Mouse (Mus musculus) B cell, adult 2 months (primary cell): ENCODE results near the gene Lexm.
A peak's percentile ranks its signal among the peaks of the same experiment; 100 is the strongest.

Experiments
- DNase-seq, 2 experiments: peaks; one replicate each; pipeline ENCODE4 v3.0.0; 2022

Gene Lexm

DNA sequence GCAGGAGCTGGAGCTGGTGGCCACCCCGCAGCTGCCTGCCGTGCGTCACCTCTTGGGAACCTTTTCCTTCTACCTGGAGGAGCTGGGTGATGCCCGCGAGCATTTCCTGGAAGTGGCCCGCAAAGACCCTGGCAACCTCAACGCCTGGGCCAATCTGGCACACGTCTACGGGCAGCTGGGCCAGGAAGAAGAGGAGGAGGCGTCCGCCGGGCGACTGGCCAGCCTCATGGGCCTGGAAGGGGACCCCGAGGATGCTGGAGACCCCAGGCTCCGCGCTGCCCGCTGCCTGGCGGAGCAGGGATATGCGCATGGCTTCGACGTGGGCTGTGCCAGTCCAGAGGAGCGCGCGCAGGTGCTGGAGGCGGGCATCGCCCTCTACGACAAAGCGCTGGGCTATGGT is 5.7 kb upstream of the Lexm start:
- DNase-seq, result no peak

DNA sequence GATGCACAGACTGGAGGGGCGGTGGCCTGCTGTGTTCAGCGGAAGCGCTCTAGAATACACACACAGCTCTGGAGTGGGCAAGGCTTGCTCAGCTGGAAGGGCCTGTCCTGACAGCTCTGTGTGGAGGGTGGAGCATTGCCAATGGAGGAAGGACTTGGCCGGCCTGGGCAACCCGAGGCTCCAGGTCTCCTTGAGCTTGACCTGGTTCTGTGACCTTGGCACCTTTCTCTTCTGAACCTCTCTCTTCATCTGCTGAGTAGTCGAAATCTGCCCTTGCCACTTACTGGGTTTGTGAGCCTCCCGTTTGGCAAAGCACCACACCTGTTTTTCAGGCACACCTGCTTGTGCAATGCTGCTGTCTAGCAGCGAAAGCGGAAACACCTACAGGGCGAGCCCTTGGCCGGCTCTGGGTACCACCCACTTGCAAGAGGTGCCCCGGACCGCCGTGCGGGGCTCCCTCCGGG is 5.0 kb upstream of the Lexm start, which contains the start of gene Ttc22:
Gene Ttc22 (plus strand): TSS at position 403 of the 464 bp plus-strand sequence.
- DNase-seq, result no peak

DNA sequence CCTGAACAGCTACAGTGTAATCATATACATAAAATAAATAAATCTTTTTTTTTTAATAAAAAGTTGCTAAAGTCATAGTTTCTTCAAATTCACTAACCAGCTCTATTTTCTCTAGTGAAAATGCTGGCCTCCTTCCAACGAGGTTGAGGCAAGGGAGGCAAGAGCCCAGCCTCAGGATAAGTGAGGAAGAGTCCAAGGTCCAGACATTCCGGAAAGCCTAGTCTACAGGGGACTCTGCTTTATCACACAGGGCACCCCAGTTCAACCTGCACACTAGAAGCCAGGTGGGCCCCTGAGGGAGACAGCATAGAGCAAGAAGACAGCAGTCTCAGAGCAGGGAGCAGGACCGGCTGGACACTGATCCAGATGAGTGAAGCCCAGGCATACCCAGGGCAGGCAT is 4.4 kb upstream of the Lexm start:
- no peak for DNase-seq

DNA sequence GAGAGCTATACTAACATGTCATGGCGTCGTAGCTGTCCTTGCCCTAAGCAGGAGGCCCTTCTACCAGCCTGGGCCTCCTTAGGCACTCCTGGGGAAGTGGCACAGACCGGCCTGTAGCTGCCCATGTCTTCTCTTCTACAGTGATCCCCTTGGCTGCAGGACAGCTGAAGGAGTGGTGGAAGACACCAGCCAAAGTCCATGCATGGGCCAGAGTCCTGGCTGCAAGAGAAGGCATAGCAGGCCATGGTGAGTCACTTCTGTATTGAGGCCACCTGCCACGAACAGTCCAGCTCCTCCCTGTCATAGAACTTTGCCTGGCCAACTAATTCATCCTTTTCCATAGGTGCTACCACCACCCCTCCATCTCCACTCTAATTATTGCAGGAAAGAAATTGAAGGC is 1.9 kb upstream of the Lexm start:
- DNase-seq, result no peak

GRCm38 (mm10) chr4:106615637-106616036 is 1.4 kb downstream of the Lexm start:
- DNase-seq, result no peak

GRCm38 (mm10) chr4:106614881-106615280 is 2.2 kb downstream of the Lexm start:
- DNase-seq, result no peak

- DNase-seq, result peak; percentile 63 to 67
Observed at GRCm38 (mm10) chr4:106614180-106614797, 2.8 kb downstream of the Lexm start.

DNA sequence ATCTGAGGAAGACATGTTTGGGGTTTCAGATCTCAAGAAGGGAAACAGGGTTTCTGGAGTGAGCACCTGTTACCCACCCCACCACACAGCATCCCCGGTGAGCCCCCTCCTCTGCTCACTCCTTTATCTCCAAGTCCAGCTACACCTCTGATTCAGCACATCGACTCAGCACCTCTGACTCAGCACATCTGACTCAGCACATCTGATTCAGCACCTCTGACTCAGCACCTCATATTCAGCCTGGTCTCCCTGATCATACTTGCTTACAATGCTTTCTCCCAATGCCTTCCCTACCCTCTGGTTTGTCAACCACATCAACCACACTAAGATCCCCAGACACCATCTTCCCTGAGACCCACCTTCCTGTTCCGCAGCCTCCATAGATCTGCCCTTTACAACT is 3.5 kb downstream of the Lexm start:
- no peak for DNase-seq

DNA sequence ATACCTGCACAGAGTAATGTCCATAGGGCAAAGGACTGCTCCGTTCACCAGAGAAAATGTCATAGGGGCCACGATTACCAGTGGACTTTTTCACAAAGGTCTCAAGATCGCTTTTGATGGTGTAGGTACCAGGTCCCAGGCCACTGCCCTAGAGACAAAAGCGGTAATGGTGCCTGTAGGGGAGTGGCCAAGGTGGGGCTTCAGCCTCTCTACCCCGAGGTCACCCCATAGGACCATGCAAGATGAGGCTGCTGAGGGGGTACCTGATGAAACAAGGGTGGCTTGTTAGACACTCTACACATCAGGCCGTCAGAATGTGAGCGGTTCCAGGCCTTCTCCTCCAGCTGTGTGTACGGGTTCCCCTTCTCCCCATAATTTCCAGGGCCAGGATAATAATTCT is 3.9 kb downstream of the Lexm start:
- no peak for DNase-seq

GRCm38 (mm10) chr4:106607905-106608304 is 9.1 kb downstream of the Lexm start:
- no peak for DNase-seq

DNA sequence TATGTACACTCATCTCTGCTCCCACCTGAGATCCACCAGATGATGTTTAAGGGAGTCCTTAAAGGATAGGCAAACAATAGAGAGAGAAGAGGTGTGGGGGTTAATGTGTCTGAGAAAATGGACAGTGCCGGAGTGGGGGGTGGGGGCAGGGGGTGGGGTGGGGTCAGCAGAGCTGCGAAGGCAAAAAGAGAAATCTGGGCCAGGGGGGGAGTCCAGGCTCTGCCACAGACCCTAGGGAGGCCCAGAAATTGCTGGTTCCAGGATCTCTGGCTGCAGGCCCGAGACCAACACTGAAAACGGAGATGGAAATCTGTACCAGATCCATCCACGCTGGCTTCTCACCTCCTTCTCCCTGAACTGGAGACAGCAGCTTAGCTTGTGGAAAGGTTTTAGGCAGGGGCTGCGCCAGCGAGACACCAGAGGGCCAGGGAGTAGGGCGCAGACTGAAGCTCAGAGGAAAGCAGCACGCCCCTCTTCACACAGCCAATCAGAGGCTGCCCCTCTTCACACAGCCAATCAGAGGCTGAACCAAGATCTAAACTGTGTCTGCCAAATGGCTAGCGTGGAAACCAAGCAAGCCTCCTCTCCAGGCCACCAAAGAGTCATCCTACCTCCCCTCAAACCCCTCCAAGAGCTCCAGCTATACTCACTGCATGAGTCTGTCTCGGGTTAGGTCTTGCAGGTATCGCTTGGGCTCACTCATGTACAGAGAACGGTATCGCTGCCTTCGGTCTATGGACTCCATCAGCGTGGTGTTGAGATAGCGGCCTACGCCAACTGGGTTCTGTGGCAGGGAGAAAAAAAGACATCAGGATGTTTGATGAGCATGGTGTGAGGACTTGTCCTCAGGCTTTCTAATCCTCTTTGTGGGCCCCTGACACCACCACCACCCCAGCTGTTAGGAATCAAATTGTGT is 10.1 kb downstream of the Lexm start:
- DNase-seq, result no peak

GRCm38 (mm10) chr4:106600770-106601169 is 16.3 kb downstream of the Lexm start:
- DNase-seq, result no peak

DNA sequence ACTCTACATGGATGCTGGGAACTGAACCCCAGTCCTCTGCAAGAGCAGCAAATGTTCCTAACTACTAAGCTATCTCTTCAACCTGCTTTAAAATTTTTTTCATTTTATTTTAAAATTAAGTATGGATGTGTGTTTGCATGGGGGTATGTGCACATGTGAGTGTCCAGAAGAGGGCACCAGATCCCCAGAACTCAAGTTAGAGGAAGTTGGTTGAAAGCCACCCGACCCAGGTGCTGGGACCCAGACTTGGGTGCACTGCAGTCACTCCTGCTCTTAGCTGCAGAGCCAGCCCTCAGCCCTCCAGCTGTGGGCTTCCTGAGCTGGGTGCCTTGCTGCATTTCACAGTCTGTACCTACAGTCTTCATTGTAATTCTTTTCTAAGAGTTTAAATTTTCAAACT is 17.6 kb downstream of the Lexm start:
- no peak for DNase-seq

GRCm38 (mm10) chr4:106597741-106598140 is 19.3 kb downstream of the Lexm start:
- DNase-seq, result no peak

GRCm38 (mm10) chr4:106597055-106597454 is 20.0 kb downstream of the Lexm start:
- no peak for DNase-seq

GRCm38 (mm10) chr4:106596200-106596599 is 20.8 kb downstream of the Lexm start:
- no peak for DNase-seq

DNA sequence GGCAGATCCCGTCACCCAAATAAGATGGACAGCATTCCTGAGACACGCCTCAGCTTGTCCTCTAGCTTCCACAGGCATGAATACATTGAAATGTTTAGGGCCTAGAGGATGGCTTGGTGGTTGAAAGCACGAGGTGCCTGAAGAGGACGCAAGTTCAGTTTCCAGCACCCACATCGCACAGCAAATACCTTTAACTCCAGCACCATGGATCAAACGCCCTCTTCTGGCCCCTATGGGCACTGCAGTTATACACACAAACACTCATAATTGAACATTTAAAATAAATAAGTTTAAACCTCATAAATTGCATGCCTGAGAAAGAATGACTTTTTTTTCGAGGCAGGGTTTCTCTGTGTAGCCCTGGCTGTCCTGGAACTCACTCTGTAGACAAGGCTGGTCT is 23.4 kb downstream of the Lexm start:
- DNase-seq, result peak; percentile 18 to 27

- DNase-seq, result peak; percentile 5 to 23
Observed at GRCm38 (mm10) chr4:106590871-106591270, 26.2 kb downstream of the Lexm start.

DNA sequence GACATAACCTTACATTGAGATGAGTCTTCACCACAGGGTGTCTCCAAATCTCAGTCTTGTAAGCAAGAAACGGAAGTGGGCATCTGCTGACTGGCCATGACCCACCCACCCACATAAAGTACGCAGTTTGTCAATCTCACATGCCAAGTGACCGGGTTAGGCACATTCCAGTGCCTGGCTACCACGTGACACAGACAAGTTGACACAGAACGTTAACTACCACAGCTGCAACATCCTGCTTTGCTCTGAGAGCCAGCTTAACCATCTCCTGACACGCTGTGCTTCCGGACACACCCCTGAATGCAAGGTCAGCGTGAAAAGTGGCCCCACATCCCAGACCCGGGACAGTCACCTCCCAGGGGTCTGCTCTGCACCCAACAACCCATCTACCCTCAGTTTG is 26.9 kb downstream of the Lexm start:
- DNase-seq, result peak; percentile 23 to 24

GRCm38 (mm10) chr4:106587075-106587474 is 30.0 kb downstream of the Lexm start:
- no peak for DNase-seq

DNA sequence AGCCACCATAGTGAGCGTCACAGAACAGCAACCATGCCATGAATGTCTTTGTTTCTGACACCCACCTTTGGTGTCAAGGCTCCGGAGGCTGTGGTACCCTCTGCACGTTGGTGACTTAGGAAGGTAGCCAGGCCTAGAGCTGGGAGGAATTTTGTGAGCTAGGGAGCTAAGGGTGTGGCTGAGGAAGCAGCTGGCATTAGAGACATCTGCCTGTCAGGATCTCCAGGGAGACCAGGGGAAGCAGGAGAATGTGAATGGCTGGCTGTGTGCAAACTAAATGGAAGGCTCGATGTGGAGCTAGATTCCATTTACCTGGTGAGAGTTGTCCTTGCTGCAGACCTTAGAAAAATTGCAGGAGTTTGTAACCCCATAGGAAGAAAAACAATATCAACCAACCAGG is 32.4 kb downstream of the Lexm start:
- no peak for DNase-seq

- no peak for DNase-seq
Observed at GRCm38 (mm10) chr4:106582428-106583153, 34.5 kb downstream of the Lexm start.

DNA sequence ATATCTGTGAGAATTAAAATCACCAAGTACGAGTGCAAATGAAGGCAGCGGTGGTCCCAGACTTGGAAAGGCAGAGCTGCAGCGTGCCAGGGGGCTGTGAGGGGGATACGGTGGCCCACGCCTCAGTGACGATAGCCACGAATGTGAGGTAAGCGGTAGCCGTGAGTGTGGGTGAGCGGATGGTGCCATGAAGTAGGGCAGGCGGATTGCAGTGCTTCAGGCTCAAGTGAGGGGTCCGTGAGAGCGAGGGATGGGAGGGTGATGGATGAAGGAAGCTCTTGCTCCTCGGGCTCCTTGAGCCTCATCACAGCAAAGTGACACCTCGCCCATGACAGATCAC is 35.2 kb downstream of the Lexm start:
- DNase-seq, result no peak
